Mouse (Mus musculus) stomach, postnatal 0 days (tissue): ENCODE measurements around the gene Taar6. TPM values are rescaled to one million over a fixed set of nuclear protein-coding genes. Genes with fewer than 3 reads are reported as not detected.

Experiments
- ATAC-seq: fragments of 200-750 bp; cut with Nextera tagmentation; 2 replicates; pipeline ENCODE4 v1.8.0; 2017; ENCODE audit not compliant: low FRiP score, low TSS enrichment
- DNase-seq: peaks from one replicate; pipeline ENCODE4 v3.0.0-alpha.2; 2016; ENCODE audit warnings: low spot score
- H3K27ac ChIP-seq: fragments of 300-500 bp; sonication (generic); replicated peaks from 2 replicates; pipeline ENCODE4 v1.5.1; 2014; ENCODE audit warnings: mild to moderate bottlenecking, control low read depth
- H3K27me3 ChIP-seq: fragments of 300-500 bp; sonication (generic); 2 replicates; pipeline ENCODE4 v1.6.1; 2014; ENCODE audit warnings: low read length; ENCODE audit not compliant: control insufficient read depth, insufficient read depth
- H3K36me3 ChIP-seq: fragments of 300-500 bp; sonication (generic); 2 replicates; pipeline ENCODE4 v1.6.1; 2014; ENCODE audit warnings: low read length, mixed read lengths; ENCODE audit not compliant: control insufficient read depth, insufficient read depth
- H3K4me1 ChIP-seq: fragments of 300-500 bp; sonication (generic); replicated peaks from 2 replicates; pipeline ENCODE4 v1.6.1; 2014; ENCODE audit warnings: antibody characterized with exemption; ENCODE audit not compliant: control insufficient read depth, insufficient read depth
- H3K4me2 ChIP-seq: fragments of 300-500 bp; sonication (generic); replicated peaks from 2 replicates; pipeline ENCODE4 v1.6.1; 2014; ENCODE audit warnings: low read depth, mild to moderate bottlenecking, control low read depth, moderate library complexity
- H3K4me3 ChIP-seq: fragments of 300-500 bp; sonication (generic); 2 replicates; pipeline ENCODE4 v1.5.1; 2014; ENCODE audit warnings: low read depth, low read length, control low read depth
- H3K9ac ChIP-seq: fragments of 300-500 bp; sonication (generic); 2 replicates; pipeline ENCODE4 v1.6.1; 2014; ENCODE audit warnings: mild to moderate bottlenecking, low read length, control low read depth, mixed read lengths
- H3K9me3 ChIP-seq: fragments of 300-500 bp; sonication (generic); 2 replicates; pipeline ENCODE4 v1.6.1; 2016; ENCODE audit warnings: low read length; ENCODE audit not compliant: control insufficient read depth
- CTCF ChIP-seq: IDR thresholded peaks from 2 replicates; pipeline ENCODE4 v1.5.1; 2016; ENCODE audit warnings: antibody characterized with exemption, low read depth, mild to moderate bottlenecking, moderate library complexity
- EP300 ChIP-seq: optimal IDR thresholded peaks from 2 replicates; pipeline ENCODE3; 2016; ENCODE audit warnings: antibody characterized with exemption
- WGBS: fragments of 180-500 bp; shearing (Covaris S2); extraction: QIAGEN DNeasy Blood & Tissue Kit; methylation state at CpG from one replicate; pipeline ENCODE4 v1.1.7; 2014; 5-methylcytosine and 5-hydroxymethylcytosine counted together
- polyA plus RNA-seq: library from polyadenylated mRNA; unstranded; fragments of >200 nt; fragmentation: Nextera tagmentation; extraction: Ambion mirVana; gene quantifications from 2 replicates; pipeline ENCODE4 v1.2.1, GENCODE M21; 2015

Taar6 gene
- polyA plus RNA-seq, 1 experiment from 2014 or later = not detected

- H3K9me3 ChIP-seq = no peaks in the 10 kb centered on the region
- no peaks in the 10 kb centered on the region for H3K36me3 ChIP-seq
- H3K27ac ChIP-seq = no peak within 1 kb of the TSS
- WGBS = 55% methylated on average over 1 of the region's 1 CpGs
- no peak for TF ChIP-seq CTCF
- TF ChIP-seq EP300 = no peak
- no peaks in the 10 kb centered on the region for H3K4me1 ChIP-seq
- no peaks in the 10 kb centered on the region for H3K27me3 ChIP-seq
- no peak within 1 kb of the TSS for H3K9ac ChIP-seq
- H3K4me2 ChIP-seq = no peak within 1 kb of the TSS
- no peak within 1 kb of the TSS for H3K4me3 ChIP-seq
- no peak for DNase-seq
- ATAC-seq = no peak
Observed at GRCm38 (mm10) chr10:23999639-24000038, 14.2 kb upstream of the Taar6 start, which contains the start of gene Taar7b. TSS of gene Taar7b (plus strand) at chr10:23999939.

- H3K9me3 ChIP-seq = no peaks in the 10 kb centered on the region
- H3K27me3 ChIP-seq = no peaks in the 10 kb centered on the region
- no peak for ATAC-seq
- no peak for TF ChIP-seq CTCF
- no peaks in the 10 kb centered on the region for H3K4me1 ChIP-seq
- H3K36me3 ChIP-seq = no peaks in the 10 kb centered on the region
- H3K27ac ChIP-seq = no peak within 1 kb of the TSS
- DNase-seq = no peak
- H3K4me2 ChIP-seq = no peak within 1 kb of the TSS
- H3K9ac ChIP-seq = no peak within 1 kb of the TSS
- 85% methylated on average over 3 of the region's 3 CpGs for WGBS
- H3K4me3 ChIP-seq = no peak within 1 kb of the TSS
Observed at GRCm38 (mm10) chr10:23993381-23993780, 7.9 kb upstream of the Taar6 start, which contains the start of gene Taar7a. TSS of gene Taar7a (minus strand) at chr10:23993481.

- no peaks in the 10 kb centered on the region for H3K36me3 ChIP-seq
- no peaks in the 10 kb centered on the region for H3K4me1 ChIP-seq
- no peak for DNase-seq
- no peaks in the 10 kb centered on the region for H3K27me3 ChIP-seq
- 82% methylated on average over 5 of the region's 5 CpGs for WGBS
- H3K4me2 ChIP-seq = no peak overlapping the region
- TF ChIP-seq CTCF (no peak), EP300 (no peak)
- H3K4me3 ChIP-seq = no peak overlapping the region
- H3K9ac ChIP-seq = no peak overlapping the region
- no peaks in the 10 kb centered on the region for H3K9me3 ChIP-seq
- ATAC-seq = no peak
- H3K27ac ChIP-seq = no peak overlapping the region
Observed at GRCm38 (mm10) chr10:23986419-23986818, 973 bp upstream of the Taar6 start.

- H3K4me3 ChIP-seq = no peak overlapping the region
- H3K4me1 ChIP-seq = no peaks in the 10 kb centered on the region
- H3K4me2 ChIP-seq = no peak overlapping the region
- ATAC-seq = peak; percentile 83
- WGBS = 40% methylated on average over 16 of the region's 16 CpGs
- no peak overlapping the region for H3K27ac ChIP-seq
- H3K27me3 ChIP-seq = no peaks in the 10 kb centered on the region
- no peaks in the 10 kb centered on the region for H3K36me3 ChIP-seq
- peak; percentile 78 for DNase-seq
- TF ChIP-seq CTCF (peak; percentile 91), EP300 (no peak)
- no peak overlapping the region for H3K9ac ChIP-seq
- H3K9me3 ChIP-seq = no peaks in the 10 kb centered on the region
Observed at GRCm38 (mm10) chr10:23978901-23979705, 6.3 kb downstream of the Taar6 start.

- WGBS = 50% methylated on average over 4 of the region's 4 CpGs
- ATAC-seq = no peak
- no peak overlapping the region for H3K27ac ChIP-seq
- no peaks in the 10 kb centered on the region for H3K27me3 ChIP-seq
- no peak overlapping the region for H3K4me2 ChIP-seq
- H3K9ac ChIP-seq = no peak overlapping the region
- DNase-seq = no peak
- H3K9me3 ChIP-seq = no peaks in the 10 kb centered on the region
- no peak overlapping the region for H3K4me3 ChIP-seq
- H3K4me1 ChIP-seq = no peaks in the 10 kb centered on the region
- no peak for TF ChIP-seq EP300
- no peak for TF ChIP-seq CTCF
- H3K36me3 ChIP-seq = no peaks in the 10 kb centered on the region
Observed at GRCm38 (mm10) chr10:23977958-23978357, 7.5 kb downstream of the Taar6 start.

- H3K9me3 ChIP-seq = no peaks in the 10 kb centered on the region
- WGBS = 83% methylated on average over 5 of the region's 5 CpGs
- H3K4me3 ChIP-seq = no peak overlapping the region
- no peaks in the 10 kb centered on the region for H3K36me3 ChIP-seq
- ATAC-seq (no peak), DNase-seq (no peak)
- H3K9ac ChIP-seq = no peak overlapping the region
- no peak overlapping the region for H3K27ac ChIP-seq
- TF ChIP-seq EP300 = no peak
- no peak for TF ChIP-seq CTCF
- H3K4me2 ChIP-seq = no peak overlapping the region
- H3K27me3 ChIP-seq = no peaks in the 10 kb centered on the region
- no peaks in the 10 kb centered on the region for H3K4me1 ChIP-seq
Observed at GRCm38 (mm10) chr10:23971256-23971655, 14.2 kb downstream of the Taar6 start.
